Mouse (Mus musculus) G1E-ER4 (cell line): ENCODE measurements around the gene Filip1l. TPM values are rescaled to one million over a fixed set of nuclear protein-coding genes. Genes with fewer than 3 reads are reported as not detected.

Source experiments
- GATA1 ChIP-seq: IDR thresholded peaks from one replicate; pipeline ENCODE4 v1.8.0; 2012; ENCODE audit warnings: low read length, inconsistent platforms
- polyA plus RNA-seq: library from polyadenylated mRNA; stranded (reverse); fragments of >175 nt; gene quantifications from 2 replicates; pipeline ENCODE4 v1.2.3, GENCODE M21; 2012

Filip1l gene
- polyA plus RNA-seq, 1 experiment: not detected

- TF ChIP-seq GATA1: no peak
Measured at GRCm38 (mm10) chr16:57339765-57340612, 12.9 kb upstream of the Filip1l start.

- TF ChIP-seq GATA1: no peak
Measured at GRCm38 (mm10) chr16:57340613-57340898, 12.3 kb upstream of the Filip1l start.

GRCm38 (mm10) chr16:57346258-57346657 lies 6.6 kb upstream of the Filip1l start:
- TF ChIP-seq GATA1: no peak

GRCm38 (mm10) chr16:57349039-57349438 lies 3.9 kb upstream of the Filip1l start:
- TF ChIP-seq GATA1: no peak

- no peak for TF ChIP-seq GATA1
Measured at GRCm38 (mm10) chr16:57349689-57350088, 3.2 kb upstream of the Filip1l start.

- no peak for TF ChIP-seq GATA1
Measured at GRCm38 (mm10) chr16:57353166-57353721, 351 bp downstream of the Filip1l start.

GRCm38 (mm10) chr16:57353932-57354331 lies 1.0 kb downstream of the Filip1l start:
- TF ChIP-seq GATA1: no peak

- TF ChIP-seq GATA1: no peak
Measured at GRCm38 (mm10) chr16:57356454-57356853, 3.6 kb downstream of the Filip1l start.

GRCm38 (mm10) chr16:57357011-57357410 lies 4.1 kb downstream of the Filip1l start:
- TF ChIP-seq GATA1: no peak

GRCm38 (mm10) chr16:57359251-57359650 lies 6.4 kb downstream of the Filip1l start:
- TF ChIP-seq GATA1: no peak

GRCm38 (mm10) chr16:57360785-57361184 lies 7.9 kb downstream of the Filip1l start:
- TF ChIP-seq GATA1: no peak

GRCm38 (mm10) chr16:57362679-57363401 lies 9.9 kb downstream of the Filip1l start:
- TF ChIP-seq GATA1: no peak

GRCm38 (mm10) chr16:57364498-57364897 lies 11.6 kb downstream of the Filip1l start:
- no peak for TF ChIP-seq GATA1

GRCm38 (mm10) chr16:57366141-57366540 lies 13.2 kb downstream of the Filip1l start:
- no peak for TF ChIP-seq GATA1

- TF ChIP-seq GATA1: no peak
Measured at GRCm38 (mm10) chr16:57366941-57367694, 14.2 kb downstream of the Filip1l start.
